Mouse (Mus musculus): ENCODE results near the gene Frmd4a.

- TF ChIP-seq CTCF (IDR thresholded peaks at IDR 0.05; ENCODE audit: borderline replicate concordance, extremely low read depth, insufficient read depth, insufficient read length) (no peak), POLR2A (IDR thresholded peaks at IDR 0.05; ENCODE audit: borderline replicate concordance, extremely low read depth, insufficient read depth, insufficient read length, poor library complexity, severe bottlenecking) (no peak)
Measured at GRCm38 (mm10) chr2:4290475-4290874, 273.0 kb downstream of the Frmd4a start.
